Mouse (Mus musculus): ENCODE measurements around the gene Cby1. TPM values are rescaled to one million over a fixed set of nuclear protein-coding genes. Genes with fewer than 3 reads are reported as not detected.
"Not testable (repeated sequence)": the region's sequence is repeated elsewhere in the genome, so short reads cannot be mapped to it uniquely, and the experiment has no call there.

The Cby1 gene
- polyA plus RNA-seq, 1 experiment, result 7.1 TPM

DNA sequence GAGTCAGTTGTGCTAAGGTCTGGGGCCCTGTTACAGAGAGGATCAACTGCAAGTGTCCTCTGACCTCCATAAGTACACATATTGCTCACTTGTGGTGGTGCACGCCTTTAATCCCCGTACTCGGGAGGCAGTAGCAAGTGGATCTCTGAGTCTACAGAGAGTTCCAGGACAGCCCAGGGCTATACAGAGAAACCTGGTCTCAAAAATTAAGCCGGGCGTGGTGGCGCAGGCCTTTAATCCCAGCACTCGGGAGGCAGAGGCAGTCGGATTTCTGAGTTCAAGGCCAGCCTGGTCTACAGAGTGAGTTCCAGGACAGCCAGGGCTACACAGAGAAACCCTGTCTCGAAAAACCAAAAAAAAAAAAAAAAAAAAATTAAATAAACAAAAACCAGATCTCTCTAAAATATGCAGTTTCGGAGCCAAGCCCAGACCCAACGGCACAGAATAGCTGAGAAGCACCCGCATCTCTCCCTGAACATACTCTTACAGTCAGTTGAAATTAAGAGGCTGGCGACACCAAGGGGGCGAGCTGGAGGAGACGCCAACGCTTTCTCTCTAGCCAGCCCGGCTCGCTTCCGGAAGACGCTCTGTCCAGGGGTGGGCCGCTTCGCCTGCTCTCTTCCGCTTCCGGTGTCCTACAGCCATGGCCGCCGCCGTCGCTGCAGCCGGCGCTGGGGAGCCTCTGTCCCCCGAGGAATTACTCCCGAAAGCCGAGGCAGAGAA, 11.4 kb downstream of the Cby1 start, which contains the start of gene Tomm22:
Gene Tomm22 (plus strand): TSS at position 613 of the 723 bp plus-strand sequence.
- peaks cover 25% of the 10 kb centered on the region for H3K4me1 ChIP-seq (ENCODE audit: control insufficient read depth)
- H3K36me3 ChIP-seq (ENCODE audit: control insufficient read depth), result peaks cover 60% of the 10 kb centered on the region
- no peak for TF ChIP-seq TAL1 (IDR thresholded peaks at IDR 0.05; ENCODE audit: low read length)
- no peak for TF ChIP-seq GATA1 (IDR thresholded peaks at IDR 0.05; ENCODE audit: low read length)
- H3K27me3 ChIP-seq (ENCODE audit: control insufficient read depth), result no peaks in the 10 kb centered on the region
- H3K9me3 ChIP-seq (ENCODE audit: control insufficient read depth, low read length), result no peaks in the 10 kb centered on the region
- H3K4me3 ChIP-seq (replicated peaks), result peak within 1 kb of the TSS; percentile 89

DNA sequence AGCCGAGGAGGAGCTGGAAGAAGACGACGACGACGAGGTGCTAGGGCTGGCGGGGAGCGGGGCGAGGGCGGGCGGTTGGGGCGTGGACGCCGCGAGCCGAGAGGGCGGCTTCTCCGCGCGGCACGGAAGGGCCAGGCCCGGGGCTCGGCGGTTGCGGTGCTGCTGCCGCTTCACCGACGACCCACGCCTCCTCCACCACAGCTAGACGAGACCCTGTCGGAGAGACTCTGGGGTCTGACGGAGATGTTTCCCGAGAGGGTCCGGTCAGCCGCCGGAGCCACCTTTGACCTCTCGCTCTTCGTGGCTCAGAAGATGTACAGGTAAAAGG, 11.9 kb downstream of the Cby1 start:
- peaks cover 60% of the 10 kb centered on the region for H3K36me3 ChIP-seq (ENCODE audit: control insufficient read depth)
- no peaks in the 10 kb centered on the region for H3K27me3 ChIP-seq (ENCODE audit: control insufficient read depth)
- TF ChIP-seq GATA1 (IDR thresholded peaks at IDR 0.05; ENCODE audit: low read length) (no peak), TAL1 (IDR thresholded peaks at IDR 0.05; ENCODE audit: low read length) (no peak)
- H3K4me3 ChIP-seq (replicated peaks), result peak overlapping the region; percentile 89
- no peaks in the 10 kb centered on the region for H3K9me3 ChIP-seq (ENCODE audit: control insufficient read depth, low read length)
- peaks cover 25% of the 10 kb centered on the region for H3K4me1 ChIP-seq (ENCODE audit: control insufficient read depth)

- H3K4me1 ChIP-seq (ENCODE audit: control insufficient read depth), result peaks cover 25% of the 10 kb centered on the region
- not testable (repeated sequence) for H3K9me3 ChIP-seq (ENCODE audit: control insufficient read depth, low read length); H3K27me3 ChIP-seq (ENCODE audit: control insufficient read depth)
- H3K36me3 ChIP-seq (ENCODE audit: control insufficient read depth), result peaks cover 61% of the 10 kb centered on the region
- peak overlapping the region; percentile 89 for H3K4me3 ChIP-seq (replicated peaks)
Observed at GRCm38 (mm10) chr15:79671828-79672348, 12.9 kb downstream of the Cby1 start.

- H3K36me3 ChIP-seq (ENCODE audit: control insufficient read depth), result peaks cover 93% of the 10 kb centered on the region
- TF ChIP-seq TAL1 (IDR thresholded peaks at IDR 0.05; ENCODE audit: low read length), result no peak
- no peak for TF ChIP-seq GATA1 (IDR thresholded peaks at IDR 0.05; ENCODE audit: low read length)
- no peak overlapping the region for H3K4me3 ChIP-seq (replicated peaks)
- peaks cover 39% of the 10 kb centered on the region for H3K4me1 ChIP-seq (ENCODE audit: control insufficient read depth)
- no peaks in the 10 kb centered on the region for H3K9me3 ChIP-seq (ENCODE audit: control insufficient read depth, low read length)
- no peaks in the 10 kb centered on the region for H3K27me3 ChIP-seq (ENCODE audit: control insufficient read depth)
Observed at GRCm38 (mm10) chr15:79677936-79678335, 18.9 kb downstream of the Cby1 start.

- H3K9me3 ChIP-seq (ENCODE audit: control insufficient read depth, low read length), result no peaks in the 10 kb centered on the region
- H3K4me3 ChIP-seq (replicated peaks), result peak overlapping the region; percentile 30
- H3K27me3 ChIP-seq (ENCODE audit: control insufficient read depth), result no peaks in the 10 kb centered on the region
- TF ChIP-seq TAL1 (IDR thresholded peaks at IDR 0.05; ENCODE audit: low read length) (no peak), GATA1 (IDR thresholded peaks at IDR 0.05; ENCODE audit: low read length) (no peak)
- H3K4me1 ChIP-seq (ENCODE audit: control insufficient read depth), result peaks cover 72% of the 10 kb centered on the region
- peaks cover 79% of the 10 kb centered on the region for H3K36me3 ChIP-seq (ENCODE audit: control insufficient read depth)
Observed at GRCm38 (mm10) chr15:79681973-79682372, 23.0 kb downstream of the Cby1 start.

GRCm38 (mm10) chr15:79683146-79683545, 24.1 kb downstream of the Cby1 start:
- Histone ChIP-seq H3K27me3 (ENCODE audit: control insufficient read depth) (no peaks in the 10 kb centered on the region), H3K9me3 (ENCODE audit: control insufficient read depth, low read length) (no peaks in the 10 kb centered on the region), H3K4me1 (ENCODE audit: control insufficient read depth) (peaks cover 74% of the 10 kb centered on the region), H3K36me3 (ENCODE audit: control insufficient read depth) (peaks cover 68% of the 10 kb centered on the region), H3K4me3 (replicated peaks) (peak overlapping the region; percentile 89)
- no peak for TF ChIP-seq TAL1 (IDR thresholded peaks at IDR 0.05; ENCODE audit: low read length)
- TF ChIP-seq GATA1 (IDR thresholded peaks at IDR 0.05; ENCODE audit: low read length), result no peak

GRCm38 (mm10) chr15:79683707-79684465, 24.9 kb downstream of the Cby1 start:
- H3K4me3 ChIP-seq (replicated peaks), result peak overlapping the region; percentile 89
- no peaks in the 10 kb centered on the region for H3K9me3 ChIP-seq (ENCODE audit: control insufficient read depth, low read length)
- no peaks in the 10 kb centered on the region for H3K27me3 ChIP-seq (ENCODE audit: control insufficient read depth)
- no peak for TF ChIP-seq TAL1 (IDR thresholded peaks at IDR 0.05; ENCODE audit: low read length)
- TF ChIP-seq GATA1 (IDR thresholded peaks at IDR 0.05; ENCODE audit: low read length), result no peak
- H3K36me3 ChIP-seq (ENCODE audit: control insufficient read depth), result peaks cover 61% of the 10 kb centered on the region
- peaks cover 81% of the 10 kb centered on the region for H3K4me1 ChIP-seq (ENCODE audit: control insufficient read depth)

GRCm38 (mm10) chr15:79684616-79685015, 25.6 kb downstream of the Cby1 start:
- Histone ChIP-seq H3K4me3 (replicated peaks) (peak overlapping the region; percentile 89), H3K4me1 (ENCODE audit: control insufficient read depth) (peaks cover 84% of the 10 kb centered on the region), H3K36me3 (ENCODE audit: control insufficient read depth) (peaks cover 56% of the 10 kb centered on the region), H3K9me3 (ENCODE audit: control insufficient read depth, low read length) (no peaks in the 10 kb centered on the region), H3K27me3 (ENCODE audit: control insufficient read depth) (no peaks in the 10 kb centered on the region)
- TF ChIP-seq GATA1 (IDR thresholded peaks at IDR 0.05; ENCODE audit: low read length) (no peak), TAL1 (IDR thresholded peaks at IDR 0.05; ENCODE audit: low read length) (no peak)

GRCm38 (mm10) chr15:79685141-79685641, 26.2 kb downstream of the Cby1 start:
- TF ChIP-seq TAL1 (IDR thresholded peaks at IDR 0.05; ENCODE audit: low read length) (no peak), GATA1 (IDR thresholded peaks at IDR 0.05; ENCODE audit: low read length) (no peak)
- H3K36me3 ChIP-seq (ENCODE audit: control insufficient read depth), result peaks cover 52% of the 10 kb centered on the region
- peaks cover 88% of the 10 kb centered on the region for H3K4me1 ChIP-seq (ENCODE audit: control insufficient read depth)
- H3K4me3 ChIP-seq (replicated peaks), result peak overlapping the region; percentile 89
- no peaks in the 10 kb centered on the region for H3K9me3 ChIP-seq (ENCODE audit: control insufficient read depth, low read length)
- no peaks in the 10 kb centered on the region for H3K27me3 ChIP-seq (ENCODE audit: control insufficient read depth)

Data from erythroblast, embryonic 14.5 days (primary cell).